12 mouse cellular contexts compared by ENCODE assay signal in genomic region chr14:52012553-52012952, GRCm38 (mm10). TPM values are rescaled to one million over a fixed set of nuclear protein-coding genes. Genes with fewer than 3 reads are reported as not detected.
A peak's percentile ranks its signal among the peaks of the same experiment; 100 is the strongest.
DNase-seq lines count a peak whose midpoint lies in the region; ATAC-seq lines count a peak whose summit lies in the region.
"Had no signal": no experiment of that assay in that cellular context is flagged by ENCODE, and none has a peak within 500 bp of the region (broad histone marks: within the 10 kb centered on the region; RNA-seq: fewer than 3 reads in every experiment).

No protein-coding gene starts in this region.

- peak overlapping the region; percentile 20; the same call in 1 of the 2 replicates for H3K27ac ChIP-seq in heart, embryonic 16.5 days (ENCODE audit: low read length)
- H3K27ac ChIP-seq in forebrain, embryonic 13.5 days = peak overlapping the region; percentile 99
- H3K27ac ChIP-seq in limb, embryonic 15.5 days = 0 out of 2 replicates have a peak overlapping the region, but pooled peaks have one; percentile 24
- H3K27ac ChIP-seq: liver, embryonic 15.5 days had no signal

- H3K9me3 ChIP-seq in heart, embryonic 16.5 days (replicated peaks; ENCODE audit: control insufficient read depth, low read length) = no peaks in the 10 kb centered on the region
- H3K9me3 ChIP-seq in forebrain, embryonic 13.5 days (replicated peaks) = no peaks in the 10 kb centered on the region
- no peaks in the 10 kb centered on the region for H3K9me3 ChIP-seq in limb, embryonic 15.5 days
- H3K9me3 ChIP-seq: liver, embryonic 15.5 days had no signal

- H3K9ac ChIP-seq in heart, embryonic 16.5 days (ENCODE audit: low read length) = no peak overlapping the region
- H3K9ac ChIP-seq in forebrain, embryonic 13.5 days = peak overlapping the region; percentile 93
- no peak overlapping the region for H3K9ac ChIP-seq in limb, embryonic 15.5 days
- H3K9ac ChIP-seq: liver, embryonic 15.5 days had no signal

- ATAC-seq in heart, embryonic 16.5 days (replicated peaks; ENCODE audit: extremely low read depth, insufficient read depth, low FRiP score) = no peak
- ATAC-seq in forebrain, embryonic 13.5 days = no peak
- ATAC-seq in limb, embryonic 15.5 days (ENCODE audit: insufficient number of reproducible peaks, low FRiP score, low TSS enrichment, low read depth) = no peak
- no peak for ATAC-seq in megakaryocyte-erythroid progenitor cell, adult 5-6 weeks (replicated peaks; ENCODE audit: low FRiP score, low TSS enrichment, poor library complexity, severe bottlenecking)

- peaks cover 43% of the 10 kb centered on the region for H3K4me1 ChIP-seq in heart, embryonic 16.5 days (ENCODE audit: control insufficient read depth, insufficient read depth, low read length)
- peaks cover 79% of the 10 kb centered on the region for H3K4me1 ChIP-seq in forebrain, embryonic 13.5 days
- H3K4me1 ChIP-seq in limb, embryonic 15.5 days = peaks cover 46% of the 10 kb centered on the region

- 83% methylated on average over 5 of the region's 5 CpGs for WGBS in heart, embryonic 16.5 days
- 30% methylated on average over 5 of the region's 5 CpGs for WGBS in forebrain, embryonic 13.5 days
- 50% methylated on average over 5 of the region's 5 CpGs for WGBS in limb, embryonic 15.5 days

- no peak for DNase-seq in heart, adult 18-20 months
- peak; percentile 37 to 64 for DNase-seq in cerebellum, postnatal 25 days
- DNase-seq in left cerebral cortex, adult 9 months (ENCODE audit: low spot score in 2 of 2) = no peak
- no peak for DNase-seq in frontal cortex, postnatal 36 days (ENCODE audit: low spot score in 2 of 2)
- DNase-seq: gastrocnemius, postnatal 36 days; kidney, postnatal 25 days; spleen, adult 18-20 months had no signal

- H3K27me3 ChIP-seq in heart, embryonic 16.5 days (ENCODE audit: control insufficient read depth, insufficient read depth, low read length) = no peaks in the 10 kb centered on the region
- no peaks in the 10 kb centered on the region for H3K27me3 ChIP-seq in forebrain, embryonic 13.5 days
- H3K27me3 ChIP-seq in limb, embryonic 15.5 days = no peaks in the 10 kb centered on the region
- H3K27me3 ChIP-seq: liver, embryonic 15.5 days had no signal

- peaks cover 14% of the 10 kb centered on the region for H3K36me3 ChIP-seq in heart, embryonic 16.5 days (ENCODE audit: control insufficient read depth, insufficient read depth)
- H3K36me3 ChIP-seq in forebrain, embryonic 13.5 days (ENCODE audit: poor library complexity, severe bottlenecking) = peaks cover 17% of the 10 kb centered on the region
- H3K36me3 ChIP-seq in limb, embryonic 15.5 days = peaks cover 14% of the 10 kb centered on the region

- H3K4me2 ChIP-seq in heart, embryonic 16.5 days (ENCODE audit: low read depth, low read length) = no peak overlapping the region
- H3K4me2 ChIP-seq in forebrain, embryonic 13.5 days = peak overlapping the region; percentile 74
- H3K4me2 ChIP-seq in limb, embryonic 15.5 days = no peak overlapping the region

- H3K4me3 ChIP-seq in heart, embryonic 16.5 days (ENCODE audit: low read length) = no peak overlapping the region
- H3K4me3 ChIP-seq in forebrain, embryonic 13.5 days = peak overlapping the region; percentile 65
- H3K4me3 ChIP-seq in limb, embryonic 15.5 days = no peak overlapping the region
- H3K4me3 ChIP-seq: liver, embryonic 15.5 days had no signal

RNA-seq across cellular contexts. Expression of gene Tmem253, which starts 2.9 kb away (rescaled TPM):
- 0.67 and 1.3 TPM in 2 replicates for polyA plus RNA-seq in heart, embryonic 16.5 days (2015; fragmentation: Nextera tagmentation; extraction: Ambion mirVana)
- 1 to 10 TPM; 2.9 to 3.2 TPM for total RNA-seq in heart, adult 18-20 months (2021)
- 0.63 and 0.96 TPM in 2 replicates for polyA plus RNA-seq in forebrain, embryonic 13.5 days (2015; fragmentation: Nextera tagmentation; extraction: Ambion mirVana)
- 0.29 and 0.37 TPM in 2 replicates for polyA plus RNA-seq in limb, embryonic 15.5 days (2015; fragmentation: Nextera tagmentation; extraction: Ambion mirVana)
- total RNA-seq in megakaryocyte-erythroid progenitor cell, adult 5-6 weeks (2014; fragmentation: Nextera tagmentation) = not detected in 2 replicates
- total RNA-seq in megakaryocyte-erythroid progenitor cell, adult 5-6 weeks (2017) = not detected in 2 replicates

RNA-seq across cellular contexts. Expression of gene Zfp219, which starts 8.0 kb away (rescaled TPM):
- polyA plus RNA-seq in heart, embryonic 16.5 days (2015; fragmentation: Nextera tagmentation; extraction: Ambion mirVana) = 18.7 and 19.7 TPM in 2 replicates
- 10 to 100 TPM; 22.3 to 23.4 TPM for total RNA-seq in heart, adult 18-20 months (2021)
- 52.3 and 58.6 TPM in 2 replicates for polyA plus RNA-seq in forebrain, embryonic 13.5 days (2015; fragmentation: Nextera tagmentation; extraction: Ambion mirVana)
- 26.7 and 27.5 TPM in 2 replicates for polyA plus RNA-seq in limb, embryonic 15.5 days (2015; fragmentation: Nextera tagmentation; extraction: Ambion mirVana)
- total RNA-seq in megakaryocyte-erythroid progenitor cell, adult 5-6 weeks (2014; fragmentation: Nextera tagmentation) = 8.6 and 15.1 TPM in 2 replicates
- total RNA-seq in megakaryocyte-erythroid progenitor cell, adult 5-6 weeks (2017) = 4.8 and 30.1 TPM in 2 replicates

RNA-seq across cellular contexts. Expression of gene Arhgef40, which starts 28.0 kb away (rescaled TPM):
- polyA plus RNA-seq in heart, embryonic 16.5 days (2015; fragmentation: Nextera tagmentation; extraction: Ambion mirVana) = 45.8 and 65.1 TPM in 2 replicates
- total RNA-seq in heart, adult 18-20 months (2021) = 10 to 100 TPM; 24.1 to 25.2 TPM
- polyA plus RNA-seq in forebrain, embryonic 13.5 days (2015; fragmentation: Nextera tagmentation; extraction: Ambion mirVana) = 75.9 and 84.7 TPM in 2 replicates
- polyA plus RNA-seq in limb, embryonic 15.5 days (2015; fragmentation: Nextera tagmentation; extraction: Ambion mirVana) = 126 and 149 TPM in 2 replicates
- total RNA-seq in megakaryocyte-erythroid progenitor cell, adult 5-6 weeks (2014; fragmentation: Nextera tagmentation) = 25.4 and 35.5 TPM in 2 replicates
- total RNA-seq in megakaryocyte-erythroid progenitor cell, adult 5-6 weeks (2017) = 5.1 and 39.4 TPM in 2 replicates

RNA-seq across cellular contexts. Expression of gene Olfr221, which starts 29.7 kb away (rescaled TPM):
- not detected in 2 replicates for polyA plus RNA-seq in heart, embryonic 16.5 days (2015; fragmentation: Nextera tagmentation; extraction: Ambion mirVana)
- not detected for total RNA-seq in heart, adult 18-20 months (2021)
- not detected in 2 replicates for polyA plus RNA-seq in forebrain, embryonic 13.5 days (2015; fragmentation: Nextera tagmentation; extraction: Ambion mirVana)
- not detected in 2 replicates for polyA plus RNA-seq in limb, embryonic 15.5 days (2015; fragmentation: Nextera tagmentation; extraction: Ambion mirVana)
- not detected in 2 replicates for total RNA-seq in megakaryocyte-erythroid progenitor cell, adult 5-6 weeks (2014; fragmentation: Nextera tagmentation)
- not detected in 2 replicates for total RNA-seq in megakaryocyte-erythroid progenitor cell, adult 5-6 weeks (2017)
- total RNA-seq: gastrocnemius, postnatal 36 days had no signal
- polyA plus RNA-seq: liver, embryonic 15.5 days had no signal

Comparison
In these comparisons a context has a peak if more than half of its experiments do, and no peak if none do; other contexts are left out.
1. H3K27ac ChIP-seq: peak in every context shown above with its lines; median percentile 99 in forebrain, embryonic 13.5 days; 24 in limb, embryonic 15.5 days; 20 in heart, embryonic 16.5 days.
2. DNase-seq: peak in cerebellum, postnatal 25 days (2 of 2); none in heart, adult 18-20 months (0 of 2), left cerebral cortex, adult 9 months (0 of 2) and frontal cortex, postnatal 36 days (0 of 2).